Mouse (Mus musculus): ENCODE results near the gene Actg1.

DNA sequence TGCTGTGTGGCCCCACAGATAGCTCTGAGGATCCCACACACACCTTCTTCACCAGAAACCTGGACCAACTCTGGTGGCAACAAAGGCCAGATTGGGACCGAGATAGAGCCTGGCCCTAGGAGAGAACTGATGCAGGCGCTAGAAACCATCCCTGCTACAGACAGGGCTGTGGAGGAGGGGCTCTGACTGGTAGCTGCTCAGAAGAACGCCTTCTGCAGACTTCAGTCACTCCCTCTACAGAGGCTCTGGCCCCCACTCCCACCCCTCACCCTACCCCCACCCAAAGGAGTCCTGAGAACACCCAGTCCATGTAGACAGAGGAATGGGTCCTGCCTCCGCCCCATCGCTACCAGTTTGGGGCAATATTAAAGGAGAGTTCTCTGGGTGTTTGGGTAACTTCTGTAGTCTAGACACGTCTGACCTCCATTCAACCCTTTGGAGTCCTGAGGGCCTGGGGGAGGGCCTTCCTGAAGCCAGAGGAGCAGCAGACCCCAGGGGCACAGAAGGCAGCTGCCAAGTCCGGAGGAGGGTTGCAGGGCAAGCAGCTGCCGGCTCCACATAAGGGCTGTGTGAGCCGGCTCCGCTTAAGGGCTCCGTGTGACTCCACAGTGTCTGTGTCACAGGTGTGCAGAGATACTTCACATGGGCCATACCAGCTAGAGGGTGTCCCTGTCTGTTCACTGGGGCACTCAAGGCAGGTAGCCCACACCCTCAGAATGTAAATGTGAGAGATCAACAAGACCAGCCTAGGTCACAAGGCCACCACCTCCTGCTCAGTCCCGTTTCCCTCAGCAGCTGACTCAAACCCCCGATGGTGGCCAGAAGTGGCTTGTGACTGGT lies 51.8 kb downstream of the Actg1 start:
- TF ChIP-seq USF1 (IDR thresholded peaks at IDR 0.05; ENCODE audit: low read depth, low read length) (no peak), EP300 (IDR thresholded peaks at IDR 0.05; ENCODE audit: low read length) (no peak), ZNF384 (IDR thresholded peaks at IDR 0.05; ENCODE audit: low read depth, low read length) (no peak), TCF12 (IDR thresholded peaks at IDR 0.05; ENCODE audit: low read depth, low read length) (no peak), CHD2 (IDR thresholded peaks at IDR 0.05; ENCODE audit: low read length) (no peak), CTCF (conservative IDR thresholded peaks at IDR 0.05 in 1 of 2, IDR thresholded peaks at IDR 0.05 in 1 of 2; ENCODE audit: low read depth in 2 of 2, low read length in 2 of 2) (no peak), MAX (IDR thresholded peaks at IDR 0.05; ENCODE audit: low read length) (no peak)

All from CH12.LX (cell line).